In genomic region chr8:123789970-123790369, GRCm38 (mm10) we compare ENCODE assay signal across 8 mouse cellular contexts. TPM values are rescaled to one million over a fixed set of nuclear protein-coding genes. Genes with fewer than 3 reads are reported as not detected.
A peak's percentile ranks its signal among the peaks of the same experiment; 100 is the strongest.
DNase-seq lines count a peak whose midpoint lies in the region; ATAC-seq and TF ChIP-seq lines count a peak whose summit lies in the region.

No protein-coding gene starts in this region.

- H3K27me3 ChIP-seq in G1E (ENCODE audit: insufficient read depth, low read length), result 0 out of 2 replicates have a peak, but pooled peaks cover 4% of the 10 kb centered on the region

- WGBS in bone marrow, adult 2 months, result 2% methylated on average over 4 of the region's 4 CpGs

- no peaks in the 10 kb centered on the region for H3K36me3 ChIP-seq in G1E (replicated peaks)

- DNase-seq in G1E (ENCODE audit: low spot score), result peak; percentile 33
- DNase-seq in heart, postnatal 36 days, result peak; percentile 87 to 93
- DNase-seq in layer of hippocampus, adult 9-11 months, result peak; percentile 80
- peak; percentile 75 to 87 for DNase-seq in lung, postnatal 4 days
- DNase-seq in right cerebral cortex, postnatal 36 days (ENCODE audit: low spot score in 2 of 2), result peak; percentile 77 to 83
- DNase-seq in urinary bladder, postnatal 4 days (ENCODE audit: low spot score in 2 of 2), result peak; percentile 71 to 88

- intact Hi-C loops in heart, postnatal 36 days (cut with DNase I), result loop anchor here (1.0 to 10.0 kb wide), 4 partner anchors 42 to 555 kb away; no protein-coding TSS in a partner anchor

- ATAC-seq in G1E (ENCODE audit: extremely low read depth, insufficient number of reproducible peaks, low FRiP score, poor library complexity, severe bottlenecking), result peak; percentile 45

- 0 out of 2 replicates have a peak, but pooled peaks cover 3% of the 10 kb centered on the region for H3K4me1 ChIP-seq in G1E (ENCODE audit: insufficient read depth, low read depth, low read length)
- H3K4me1 ChIP-seq in bone marrow, adult 2 months (ENCODE audit: control insufficient read depth, insufficient read depth, low read length), result no peaks in the 10 kb centered on the region; the same call in 1 of the 2 replicates
- no peaks in the 10 kb centered on the region for H3K4me1 ChIP-seq in embryonic fibroblast, embryonic 13.5 days (ENCODE audit: control insufficient read depth, insufficient read depth, low read length)

- H3K9me3 ChIP-seq in G1E (replicated peaks), result no peaks in the 10 kb centered on the region

- H3K4me3 ChIP-seq in G1E (ENCODE audit: low read depth, low read length), result no peak overlapping the region
- H3K4me3 ChIP-seq in bone marrow, adult 2 months (replicated peaks; ENCODE audit: control insufficient read depth, low read depth, low read length), result no peak overlapping the region
- H3K4me3 ChIP-seq in embryonic fibroblast, embryonic 13.5 days (ENCODE audit: insufficient read depth, low read length), result no peak overlapping the region

- peak; percentile 40 for TF ChIP-seq CTCF in G1E (IDR thresholded peaks at IDR 0.05; ENCODE audit: low read depth, low read length)
- TF ChIP-seq CTCF in bone marrow, adult 2 months (IDR thresholded peaks at IDR 0.05; ENCODE audit: control insufficient read depth, insufficient read depth, low read length), result peak; percentile 81
- peak; percentile 61; the same call in 1 of the 2 replicates for TF ChIP-seq CTCF in embryonic fibroblast, embryonic 13.5 days (IDR thresholded peaks at IDR 0.05; ENCODE audit: borderline replicate concordance, insufficient read depth, low read length)

- no peak for TF ChIP-seq POLR2A in bone marrow, adult 2 months (IDR thresholded peaks at IDR 0.05; ENCODE audit: borderline replicate concordance, control insufficient read depth, low read depth, low read length)
- no peak for TF ChIP-seq POLR2A in embryonic fibroblast, embryonic 13.5 days (IDR thresholded peaks at IDR 0.05; ENCODE audit: low read depth, low read length)

- H3K27ac ChIP-seq in bone marrow, adult 2 months (ENCODE audit: control insufficient read depth, insufficient read depth, low read depth, low read length, poor library complexity), result no peak overlapping the region
- H3K27ac ChIP-seq in embryonic fibroblast, embryonic 13.5 days (ENCODE audit: insufficient read depth, low read length), result no peak overlapping the region

RNA-seq across cellular contexts. Expression of gene Rab4a, which starts 15.8 kb away (rescaled TPM):
- not detected in 2 replicates for total RNA-seq in G1E (2014; fragmentation: Nextera tagmentation)
- 4.0 and 5.3 TPM in 2 replicates for total RNA-seq in G1E (2017)
- polyA plus RNA-seq in G1E (2012), result 1.2 and 1.7 TPM in 2 replicates
- polyA plus RNA-seq in bone marrow, adult 2 months (2011; ENCODE audit: insufficient read depth, insufficient read length, low replicate concordance, missing spikeins), result 3.5 and 9.1 TPM in 2 replicates
- 22.0 and 26.1 TPM in 2 replicates for polyA plus RNA-seq in embryonic fibroblast, embryonic 13.5 days (2011; ENCODE audit: insufficient read length, low read depth, missing spikeins)
- total RNA-seq in heart, postnatal 36 days (2021), result 1 to 10 TPM; 7.3 to 7.9 TPM

Comparison
In these comparisons a context has a peak if more than half of its experiments do, and no peak if none do; other contexts are left out.
1. DNase-seq: peak in every context shown above with its lines; median percentile 90 in heart, postnatal 36 days; 81 in lung, postnatal 4 days; 80 in layer of hippocampus, adult 9-11 months; 80 in right cerebral cortex, postnatal 36 days; 80 in urinary bladder, postnatal 4 days; 33 in G1E.